Mouse (Mus musculus) forebrain, embryonic 10.5 days (tissue): Measurements from ENCODE around the gene Wdr34. TPM values are rescaled to one million over a fixed set of nuclear protein-coding genes. Genes with fewer than 3 reads are reported as not detected.

Source experiments
- microRNA-seq: library from miRNA; unstranded; fragments of <30 nt; microRNA quantifications from one replicate; pipeline ENCODE4, GENCODE M21; 2017
- polyA plus RNA-seq: library from polyadenylated mRNA; unstranded; fragments of >200 nt; fragmentation: Nextera tagmentation; extraction: Ambion mirVana; gene quantifications from 2 replicates; pipeline ENCODE4 v1.2.1, GENCODE M21; 2016

The Wdr34 gene
- polyA plus RNA-seq, 1 experiment from 2014 or later, result 33.4 TPM

Small RNAs within 50 kb of the gene (microRNA-seq; reads per million reads assigned to microRNA genes)
- not detected for gene Mir6997

Other genes with a start within 250 kb of the Wdr34 start
- gene Slc27a4, start 246.2 kb downstream of the Wdr34 start, polyA plus RNA-seq, result 7.9 and 8.6 TPM in 2 replicates
- 15.9 and 17.4 TPM in 2 replicates for gene Urm1, start 228.8 kb downstream of the Wdr34 start, polyA plus RNA-seq
- 15.0 and 16.3 TPM in 2 replicates for gene Cercam, start 179.7 kb downstream of the Wdr34 start, polyA plus RNA-seq
- 124 and 125 TPM in 2 replicates for gene Odf2, start 159.7 kb downstream of the Wdr34 start, polyA plus RNA-seq
- gene Gle1, start 113.5 kb downstream of the Wdr34 start, polyA plus RNA-seq, result 74.9 and 77.4 TPM in 2 replicates
- gene Sptan1, start 83.3 kb downstream of the Wdr34 start, polyA plus RNA-seq, result 85.9 and 90.3 TPM in 2 replicates
- gene Set, start 8.5 kb upstream of the Wdr34 start, polyA plus RNA-seq, result 944 and 983 TPM in 2 replicates
- 12.4 and 13.1 TPM in 2 replicates for gene Pkn3, start 28.8 kb upstream of the Wdr34 start, polyA plus RNA-seq
- gene Zdhhc12, start 44.8 kb upstream of the Wdr34 start, polyA plus RNA-seq, result 34.2 and 35.4 TPM in 2 replicates
- 6.3 and 6.6 TPM in 2 replicates for gene Zer1, start 75.7 kb upstream of the Wdr34 start, polyA plus RNA-seq
- gene Tbc1d13, start 84.9 kb upstream of the Wdr34 start, polyA plus RNA-seq, result 7.8 and 8.6 TPM in 2 replicates
- gene Endog, start 122.6 kb upstream of the Wdr34 start, polyA plus RNA-seq, result 17.1 and 17.9 TPM in 2 replicates
- 92.5 and 96.1 TPM in 2 replicates for gene Spout1, start 129.6 kb upstream of the Wdr34 start, polyA plus RNA-seq
- gene Kyat1, start 157.0 kb upstream of the Wdr34 start, polyA plus RNA-seq, result 7.0 and 8.6 TPM in 2 replicates
- 41.5 and 44.7 TPM in 2 replicates for gene Lrrc8a, start 188.8 kb upstream of the Wdr34 start, polyA plus RNA-seq
- gene Gm28035, start 191.7 kb upstream of the Wdr34 start, polyA plus RNA-seq, result 0.09 and 0.16 TPM in 2 replicates
- gene Phyhd1, start 217.3 kb upstream of the Wdr34 start, polyA plus RNA-seq, result 2.7 and 3.4 TPM in 2 replicates
- not detected in 2 replicates for gene Gm28038, start 232.2 kb upstream of the Wdr34 start, polyA plus RNA-seq
- 26.0 and 26.5 TPM in 2 replicates for gene Dolk, start 237.5 kb upstream of the Wdr34 start, polyA plus RNA-seq
- 65.2 and 72.8 TPM in 2 replicates for gene Nup188, start 237.5 kb upstream of the Wdr34 start, polyA plus RNA-seq